Mouse (Mus musculus): ENCODE measurements at regions not wholly inside any gene's neighbourhood (a gene's known extent, or its start where the extent isn't known, plus 50 kb on each side); places are given as distances from the start of the nearest gene placed in this dataset.

- 93% methylated on average over 6 of the region's 6 CpGs for WGBS
Observed at GRCm38 (mm10) chr3:27777751-27778150, 66.6 kb upstream of the Fndc3b start.

DNA sequence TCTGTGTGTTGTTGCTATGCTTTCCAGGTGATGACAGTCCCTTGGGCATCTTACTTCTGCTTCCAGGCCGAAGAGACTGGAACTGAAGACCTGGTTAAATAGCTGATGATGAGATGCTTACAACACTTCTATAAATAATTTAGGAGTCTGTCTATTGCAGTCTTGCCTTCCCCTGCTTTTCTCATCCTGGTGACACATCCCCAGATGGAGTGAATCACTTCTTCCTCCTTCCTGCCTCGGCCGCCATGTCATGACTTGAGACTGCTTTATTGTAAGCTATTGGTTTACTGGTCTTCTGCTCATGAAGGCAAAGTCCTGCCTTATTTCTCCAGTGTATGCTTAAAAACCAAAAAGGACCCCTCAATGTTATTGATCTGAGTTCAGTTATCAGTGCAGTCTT is 62.1 kb upstream of the Fndc3b start:
- no peak overlapping the region for H3K4me2 ChIP-seq (ENCODE audit: low read depth, low read length)
- H3K4me1 ChIP-seq (ENCODE audit: control insufficient read depth, insufficient read depth, low read length), result no peaks in the 10 kb centered on the region
- no peaks in the 10 kb centered on the region for H3K9me3 ChIP-seq (ENCODE audit: control insufficient read depth, low read length)
- H3K4me3 ChIP-seq (ENCODE audit: low read depth, low read length), result no peak overlapping the region
- no peak for DNase-seq (ENCODE audit: low spot score)
- H3K9ac ChIP-seq (ENCODE audit: low read depth, low read length), result no peak overlapping the region
- 83% methylated on average over 3 of the region's 3 CpGs for WGBS
- H3K36me3 ChIP-seq (ENCODE audit: control insufficient read depth, insufficient read depth, low read length), result no peaks in the 10 kb centered on the region
- H3K27ac ChIP-seq (replicated peaks; ENCODE audit: low read depth, low read length), result no peak overlapping the region
- ATAC-seq (ENCODE audit: low read depth), result no peak
- H3K27me3 ChIP-seq (replicated peaks; ENCODE audit: control insufficient read depth, insufficient read depth, low read length), result no peaks in the 10 kb centered on the region

More at GRCm38 (mm10) chr3:27777751-27778150, 66.6 kb upstream of the Fndc3b start:
- DNase-seq (ENCODE audit: low spot score) (no peak), ATAC-seq (ENCODE audit: low read depth) (no peak)
- H3K27ac ChIP-seq (replicated peaks; ENCODE audit: low read depth, low read length), result no peak overlapping the region
- no peak overlapping the region for H3K9ac ChIP-seq (ENCODE audit: low read depth, low read length)
- H3K9me3 ChIP-seq (ENCODE audit: control insufficient read depth, low read length), result no peaks in the 10 kb centered on the region
- peaks cover 13% of the 10 kb centered on the region; the same call in 1 of the 2 replicates for H3K4me1 ChIP-seq (ENCODE audit: control insufficient read depth, insufficient read depth, low read length)
- H3K4me3 ChIP-seq (ENCODE audit: low read depth, low read length), result no peak overlapping the region
- H3K27me3 ChIP-seq (replicated peaks; ENCODE audit: control insufficient read depth, insufficient read depth, low read length), result no peaks in the 10 kb centered on the region
- H3K4me2 ChIP-seq (ENCODE audit: low read depth, low read length), result no peak overlapping the region
- H3K36me3 ChIP-seq (ENCODE audit: control insufficient read depth, insufficient read depth, low read length), result no peaks in the 10 kb centered on the region

DNA sequence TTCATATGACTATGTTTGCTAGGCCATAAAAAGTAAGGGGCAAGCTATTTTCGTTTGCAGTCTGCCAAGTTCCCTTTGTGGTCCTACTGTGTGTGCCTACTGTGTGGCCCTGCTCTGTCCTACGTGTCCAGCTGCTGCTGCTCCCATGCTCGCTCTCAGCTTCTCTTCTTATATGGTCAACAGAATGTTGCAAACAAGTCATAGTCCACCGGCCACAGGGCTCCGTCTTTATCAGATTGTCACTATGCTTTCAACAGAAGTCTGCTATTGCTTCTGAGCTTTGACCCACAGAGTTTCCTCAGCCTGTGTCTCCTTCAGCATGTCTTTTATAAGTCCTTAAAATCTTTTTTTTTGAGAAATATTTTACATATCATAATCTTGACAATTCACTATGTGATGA is 58.3 kb upstream of the Fndc3b start:
- no peaks in the 10 kb centered on the region for H3K27me3 ChIP-seq (replicated peaks; ENCODE audit: control insufficient read depth, insufficient read depth, low read length)
- no peak overlapping the region for H3K4me3 ChIP-seq (ENCODE audit: low read depth, low read length)
- no peaks in the 10 kb centered on the region for H3K36me3 ChIP-seq (ENCODE audit: control insufficient read depth, insufficient read depth, low read length)
- WGBS, result 89% methylated on average over 5 of the region's 5 CpGs
- H3K4me1 ChIP-seq (ENCODE audit: control insufficient read depth, insufficient read depth, low read length), result peaks cover 5% of the 10 kb centered on the region; the same call in 1 of the 2 replicates
- no peak for DNase-seq (ENCODE audit: low spot score)
- no peak overlapping the region for H3K9ac ChIP-seq (ENCODE audit: low read depth, low read length)
- no peak overlapping the region for H3K27ac ChIP-seq (replicated peaks; ENCODE audit: low read depth, low read length)
- H3K9me3 ChIP-seq (ENCODE audit: control insufficient read depth, low read length), result no peaks in the 10 kb centered on the region
- H3K4me2 ChIP-seq (ENCODE audit: low read depth, low read length), result no peak overlapping the region
- ATAC-seq (ENCODE audit: low read depth), result no peak

DNA sequence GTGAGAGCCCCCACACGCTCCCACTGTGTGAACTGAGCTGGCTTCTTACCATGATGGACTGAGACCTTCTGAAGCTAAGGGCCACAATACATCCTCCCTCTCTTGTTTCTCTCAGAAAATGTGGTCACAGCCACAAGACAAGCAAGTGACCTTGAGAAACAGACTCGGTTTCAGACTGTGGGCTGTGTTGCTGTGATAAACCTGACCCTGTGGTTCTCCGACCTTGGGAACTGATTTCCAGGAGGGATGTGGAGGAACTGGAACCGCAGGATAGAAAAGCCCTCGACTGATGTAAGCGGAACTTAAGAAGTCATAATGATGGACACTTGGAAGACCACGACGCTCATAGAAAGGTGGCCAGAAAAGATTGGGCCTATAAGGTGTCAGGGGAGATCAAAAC is 56.1 kb upstream of the Fndc3b start:
- Histone ChIP-seq H3K4me3 (ENCODE audit: low read depth, low read length) (no peak overlapping the region), H3K27me3 (replicated peaks; ENCODE audit: control insufficient read depth, insufficient read depth, low read length) (no peaks in the 10 kb centered on the region), H3K36me3 (ENCODE audit: control insufficient read depth, insufficient read depth, low read length) (no peaks in the 10 kb centered on the region), H3K4me2 (ENCODE audit: low read depth, low read length) (no peak overlapping the region), H3K9me3 (ENCODE audit: control insufficient read depth, low read length) (no peaks in the 10 kb centered on the region), H3K4me1 (ENCODE audit: control insufficient read depth, insufficient read depth, low read length) (peaks cover 5% of the 10 kb centered on the region; the same call in 1 of the 2 replicates), H3K27ac (replicated peaks; ENCODE audit: low read depth, low read length) (no peak overlapping the region), H3K9ac (ENCODE audit: low read depth, low read length) (no peak overlapping the region)
- 80% methylated on average over 8 of the region's 8 CpGs for WGBS
- DNase-seq (ENCODE audit: low spot score) (no peak), ATAC-seq (ENCODE audit: low read depth) (no peak)

DNA sequence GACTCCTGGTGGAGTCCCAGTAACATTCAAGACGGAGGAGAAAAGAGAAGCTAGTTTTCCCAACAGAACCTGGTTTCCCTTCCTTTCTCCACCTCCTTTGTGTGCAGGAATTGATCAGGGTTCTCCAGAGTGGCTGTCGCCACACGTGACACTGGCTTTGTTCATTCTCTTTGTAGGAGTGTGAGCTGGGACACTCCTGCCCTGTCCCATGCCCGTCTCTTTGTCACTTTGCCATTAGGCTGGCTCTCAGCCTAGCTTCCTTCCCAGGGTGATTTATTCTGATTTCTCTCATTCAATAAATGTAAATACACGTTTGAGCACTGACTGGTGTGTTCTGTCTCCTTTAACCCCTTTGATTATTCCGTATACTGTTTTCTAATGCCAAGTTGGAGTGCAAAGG is 55.3 kb upstream of the Fndc3b start:
- no peaks in the 10 kb centered on the region for H3K36me3 ChIP-seq (ENCODE audit: control insufficient read depth, insufficient read depth, low read length)
- peaks cover 5% of the 10 kb centered on the region; the same call in 1 of the 2 replicates for H3K4me1 ChIP-seq (ENCODE audit: control insufficient read depth, insufficient read depth, low read length)
- ATAC-seq (ENCODE audit: low read depth) (no peak), DNase-seq (ENCODE audit: low spot score) (no peak)
- no peaks in the 10 kb centered on the region for H3K9me3 ChIP-seq (ENCODE audit: control insufficient read depth, low read length)
- 63% methylated on average over 6 of the region's 6 CpGs for WGBS
- H3K9ac ChIP-seq (ENCODE audit: low read depth, low read length), result no peak overlapping the region
- H3K27me3 ChIP-seq (replicated peaks; ENCODE audit: control insufficient read depth, insufficient read depth, low read length), result no peaks in the 10 kb centered on the region
- no peak overlapping the region for H3K4me3 ChIP-seq (ENCODE audit: low read depth, low read length)
- H3K27ac ChIP-seq (replicated peaks; ENCODE audit: low read depth, low read length), result peak overlapping the region; percentile 53; the same call in 1 of the 2 replicates
- H3K4me2 ChIP-seq (ENCODE audit: low read depth, low read length), result no peak overlapping the region

GRCm38 (mm10) chr3:27765929-27766328 is 54.8 kb upstream of the Fndc3b start:
- Histone ChIP-seq H3K9me3 (ENCODE audit: control insufficient read depth, low read length) (no peaks in the 10 kb centered on the region), H3K36me3 (ENCODE audit: control insufficient read depth, insufficient read depth, low read length) (no peaks in the 10 kb centered on the region), H3K27me3 (replicated peaks; ENCODE audit: control insufficient read depth, insufficient read depth, low read length) (no peaks in the 10 kb centered on the region), H3K9ac (ENCODE audit: low read depth, low read length) (no peak overlapping the region), H3K4me3 (ENCODE audit: low read depth, low read length) (no peak overlapping the region), H3K27ac (replicated peaks; ENCODE audit: low read depth, low read length) (peak overlapping the region; percentile 53; the same call in 1 of the 2 replicates), H3K4me2 (ENCODE audit: low read depth, low read length) (no peak overlapping the region), H3K4me1 (ENCODE audit: control insufficient read depth, insufficient read depth, low read length) (peaks cover 5% of the 10 kb centered on the region; the same call in 1 of the 2 replicates)
- WGBS, result 45% methylated on average over 7 of the region's 7 CpGs
- ATAC-seq (ENCODE audit: low read depth) (no peak), DNase-seq (ENCODE audit: low spot score) (peak; percentile 65)

GRCm38 (mm10) chr3:27764556-27764955 is 53.4 kb upstream of the Fndc3b start:
- H3K9me3 ChIP-seq (ENCODE audit: control insufficient read depth, low read length), result no peaks in the 10 kb centered on the region
- H3K27ac ChIP-seq (replicated peaks; ENCODE audit: low read depth, low read length), result no peak overlapping the region
- 38% methylated on average over 2 of the region's 2 CpGs for WGBS

DNA sequence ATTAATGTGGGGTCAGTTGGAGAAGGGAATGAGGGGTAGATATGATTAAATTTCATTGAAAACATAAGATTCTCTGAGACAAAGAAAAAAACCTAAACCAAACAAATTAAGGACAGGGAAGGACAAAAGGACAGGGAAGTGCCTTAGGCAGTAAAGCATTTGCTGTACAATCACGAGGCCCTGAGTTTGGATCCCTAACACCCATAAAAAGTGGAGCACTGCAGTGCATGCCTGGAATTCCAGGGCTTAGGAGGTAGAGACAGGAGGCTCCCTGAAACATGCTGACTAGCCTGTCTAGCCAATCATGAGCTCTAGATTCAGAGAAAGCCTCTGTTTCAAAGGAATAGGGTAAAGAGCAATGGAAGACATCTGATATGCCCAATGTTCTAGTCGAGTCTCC is 49.9 kb upstream of the Fndc3b start:
- Histone ChIP-seq H3K36me3 (ENCODE audit: control insufficient read depth, insufficient read depth, low read length) (no peaks in the 10 kb centered on the region), H3K9me3 (ENCODE audit: control insufficient read depth, low read length) (no peaks in the 10 kb centered on the region), H3K4me3 (ENCODE audit: low read depth, low read length) (no peak overlapping the region), H3K9ac (ENCODE audit: low read depth, low read length) (no peak overlapping the region), H3K4me2 (ENCODE audit: low read depth, low read length) (no peak overlapping the region), H3K4me1 (ENCODE audit: control insufficient read depth, insufficient read depth, low read length) (peaks cover 13% of the 10 kb centered on the region), H3K27ac (replicated peaks; ENCODE audit: low read depth, low read length) (no peak overlapping the region), H3K27me3 (replicated peaks; ENCODE audit: control insufficient read depth, insufficient read depth, low read length) (no peaks in the 10 kb centered on the region)
- WGBS, result 48% methylated on average over 2 of the region's 2 CpGs
- ATAC-seq (ENCODE audit: low read depth) (no peak), DNase-seq (ENCODE audit: low spot score) (no peak)

More at GRCm38 (mm10) chr3:27764556-27764955, 53.4 kb upstream of the Fndc3b start:
- Histone ChIP-seq H3K36me3 (ENCODE audit: control insufficient read depth, insufficient read depth, low read length) (no peaks in the 10 kb centered on the region), H3K4me1 (ENCODE audit: control insufficient read depth, insufficient read depth, low read length) (peaks cover 5% of the 10 kb centered on the region; the same call in 1 of the 2 replicates), H3K27me3 (replicated peaks; ENCODE audit: control insufficient read depth, insufficient read depth, low read length) (no peaks in the 10 kb centered on the region), H3K4me2 (ENCODE audit: low read depth, low read length) (no peak overlapping the region), H3K9ac (ENCODE audit: low read depth, low read length) (no peak overlapping the region), H3K4me3 (ENCODE audit: low read depth, low read length) (no peak overlapping the region)
- DNase-seq (ENCODE audit: low spot score) (peak; percentile 53), ATAC-seq (ENCODE audit: low read depth) (no peak)
